Mouse (Mus musculus) hindbrain, embryonic 10.5 days (tissue): ENCODE data around the gene Synpo2. TPM values are rescaled to one million over a fixed set of nuclear protein-coding genes. Genes with fewer than 3 reads are reported as not detected.

Experiments
- DNase-seq: peaks from one replicate; pipeline ENCODE4 v3.0.0-alpha.2; 2017; ENCODE audit warnings: low spot score
- H3K27ac ChIP-seq: fragments of 300-500 bp; sonication (generic); 2 replicates; pipeline ENCODE4 v1.5.1; 2016; ENCODE audit warnings: mild to moderate bottlenecking, moderate library complexity
- H3K27me3 ChIP-seq: fragments of 300-500 bp; sonication (generic); 2 replicates; pipeline ENCODE4 v1.6.1; 2016; ENCODE audit warnings: mild to moderate bottlenecking; ENCODE audit not compliant: poor library complexity, insufficient read depth, severe bottlenecking
- H3K36me3 ChIP-seq: fragments of 300-500 bp; sonication (generic); 2 replicates; pipeline ENCODE4 v1.6.1; 2016; ENCODE audit warnings: mild to moderate bottlenecking, moderate library complexity
- H3K4me1 ChIP-seq: fragments of 300-500 bp; sonication (generic); replicated peaks from 2 replicates; pipeline ENCODE4 v1.6.1; 2016; ENCODE audit warnings: mild to moderate bottlenecking
- H3K4me3 ChIP-seq: fragments of 300-500 bp; sonication (generic); 2 replicates; pipeline ENCODE4 v1.5.1; 2016; ENCODE audit warnings: mild to moderate bottlenecking, moderate library complexity
- H3K9me3 ChIP-seq: fragments of 300-500 bp; sonication (generic); 2 replicates; pipeline ENCODE4 v1.6.1; 2016; ENCODE audit warnings: mild to moderate bottlenecking, moderate library complexity
- WGBS: fragments of 180-500 bp; shearing (Covaris S2); methylation state at CpG from one replicate; pipeline ENCODE4 v1.1.7; 2016; 5-methylcytosine and 5-hydroxymethylcytosine counted together
- polyA plus RNA-seq: library from polyadenylated mRNA; unstranded; fragments of >200 nt; fragmentation: Nextera tagmentation; extraction: Ambion mirVana; gene quantifications from 2 replicates; pipeline ENCODE4 v1.2.1, GENCODE M21; 2016

Synpo2 gene
- polyA plus RNA-seq, 1 experiment from 2014 or later: 2.8 TPM

DNA sequence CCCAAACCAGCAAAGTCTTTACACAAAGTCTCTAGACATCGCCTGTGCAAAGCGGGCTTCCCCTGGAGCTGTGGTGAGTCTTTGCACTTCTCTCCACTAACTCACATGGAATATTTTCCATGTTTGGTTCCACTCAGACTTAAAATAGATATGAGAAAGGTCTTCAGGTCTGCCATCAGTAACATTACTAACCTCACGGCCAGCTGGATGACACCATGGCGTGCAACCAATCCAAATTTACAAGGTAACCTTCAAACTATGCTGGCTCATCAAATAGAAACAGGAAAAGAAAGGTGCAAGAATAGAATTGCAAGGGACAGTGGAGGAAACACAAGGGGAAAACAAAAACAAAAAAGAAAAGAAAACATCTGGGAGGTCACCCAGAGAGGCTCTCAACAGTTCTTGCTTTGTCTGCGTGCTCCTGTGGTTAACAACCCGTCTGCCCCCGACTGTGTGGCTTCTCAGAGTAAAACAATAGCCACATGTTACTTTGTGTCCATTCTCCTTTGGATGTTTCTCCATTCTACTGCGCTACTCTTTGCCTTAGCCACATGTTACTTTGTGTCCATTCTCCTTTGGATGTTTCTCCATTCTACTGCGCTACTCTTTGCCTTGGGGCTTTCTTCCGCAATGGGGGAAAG, 124.8 kb downstream of the Synpo2 start:
- no peak overlapping the region for H3K27ac ChIP-seq
- no peak overlapping the region for H3K4me3 ChIP-seq
- H3K36me3 ChIP-seq: no peaks in the 10 kb centered on the region
- 48% methylated on average over 10 of the region's 10 CpGs for WGBS
- H3K4me1 ChIP-seq: peaks cover 6% of the 10 kb centered on the region
- 0 out of 2 replicates have a peak, but pooled peaks cover 5% of the 10 kb centered on the region for H3K9me3 ChIP-seq
- H3K27me3 ChIP-seq: no peaks in the 10 kb centered on the region
- no peak for DNase-seq

DNA sequence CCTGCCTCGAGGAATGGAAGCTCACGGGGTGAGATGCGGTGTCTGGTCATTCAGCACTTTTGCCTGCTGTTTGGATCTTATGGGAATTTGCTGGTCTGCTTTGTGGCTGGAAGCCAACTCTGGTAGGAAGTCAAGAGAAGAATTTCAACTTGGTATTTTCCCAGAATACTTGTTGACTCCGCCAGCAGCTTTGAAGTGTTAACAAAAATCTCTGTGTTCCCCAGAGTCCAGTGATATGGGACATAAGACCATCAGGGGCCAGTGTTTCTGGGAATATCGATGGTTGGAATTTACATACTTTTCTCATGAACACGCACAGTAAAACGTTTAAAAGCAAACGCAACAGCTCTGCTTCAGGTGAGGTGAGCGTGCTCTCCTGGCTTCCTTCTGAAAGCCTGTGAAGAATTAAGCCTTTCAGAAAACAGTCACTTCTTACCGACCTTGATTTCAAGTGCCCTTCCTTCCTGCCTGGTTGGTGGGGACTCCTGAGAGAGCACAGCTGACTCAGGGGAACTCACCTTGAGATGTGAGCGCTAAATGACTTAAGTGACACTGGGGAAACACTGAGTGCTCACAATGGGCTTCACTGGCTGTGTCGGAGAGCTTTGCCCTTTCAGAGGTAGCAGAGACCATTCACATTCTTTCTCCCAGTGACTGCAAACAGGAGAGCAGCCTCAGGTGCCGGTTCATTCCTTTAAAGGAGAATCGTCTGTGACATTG, 128.0 kb downstream of the Synpo2 start:
- DNase-seq: no peak
- no peaks in the 10 kb centered on the region for H3K4me1 ChIP-seq
- no peaks in the 10 kb centered on the region for H3K36me3 ChIP-seq
- H3K27ac ChIP-seq: no peak overlapping the region
- no peak overlapping the region for H3K4me3 ChIP-seq
- no peaks in the 10 kb centered on the region for H3K27me3 ChIP-seq
- H3K9me3 ChIP-seq: 0 out of 2 replicates have a peak, but pooled peaks cover 3% of the 10 kb centered on the region
- WGBS: 74% methylated on average over 14 of the region's 14 CpGs

DNA sequence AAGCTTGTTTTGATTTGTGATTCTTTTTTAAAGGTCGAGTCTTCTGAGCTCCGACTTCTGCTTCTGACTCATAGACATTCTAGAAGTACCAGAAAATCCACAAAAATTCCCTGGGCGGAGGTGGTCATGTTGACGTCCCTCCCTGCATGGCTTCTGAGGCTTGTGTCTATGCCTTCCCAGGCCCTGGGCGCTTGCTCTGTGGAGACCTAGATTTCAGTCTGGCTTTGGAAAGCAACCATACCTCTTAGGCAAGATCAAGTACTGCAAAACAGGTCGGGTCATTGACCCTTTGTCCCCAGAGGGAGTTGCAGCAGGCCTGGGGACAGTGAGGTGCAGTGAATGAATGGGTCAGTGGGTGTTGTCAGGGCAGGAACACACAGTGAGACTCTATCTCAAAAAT, 131.6 kb downstream of the Synpo2 start:
- no peak overlapping the region for H3K4me3 ChIP-seq
- H3K36me3 ChIP-seq: no peaks in the 10 kb centered on the region
- no peak for DNase-seq
- WGBS: 83% methylated on average over 6 of the region's 6 CpGs
- H3K27ac ChIP-seq: no peak overlapping the region
- no peaks in the 10 kb centered on the region for H3K9me3 ChIP-seq
- H3K4me1 ChIP-seq: no peaks in the 10 kb centered on the region
- no peaks in the 10 kb centered on the region for H3K27me3 ChIP-seq

DNA sequence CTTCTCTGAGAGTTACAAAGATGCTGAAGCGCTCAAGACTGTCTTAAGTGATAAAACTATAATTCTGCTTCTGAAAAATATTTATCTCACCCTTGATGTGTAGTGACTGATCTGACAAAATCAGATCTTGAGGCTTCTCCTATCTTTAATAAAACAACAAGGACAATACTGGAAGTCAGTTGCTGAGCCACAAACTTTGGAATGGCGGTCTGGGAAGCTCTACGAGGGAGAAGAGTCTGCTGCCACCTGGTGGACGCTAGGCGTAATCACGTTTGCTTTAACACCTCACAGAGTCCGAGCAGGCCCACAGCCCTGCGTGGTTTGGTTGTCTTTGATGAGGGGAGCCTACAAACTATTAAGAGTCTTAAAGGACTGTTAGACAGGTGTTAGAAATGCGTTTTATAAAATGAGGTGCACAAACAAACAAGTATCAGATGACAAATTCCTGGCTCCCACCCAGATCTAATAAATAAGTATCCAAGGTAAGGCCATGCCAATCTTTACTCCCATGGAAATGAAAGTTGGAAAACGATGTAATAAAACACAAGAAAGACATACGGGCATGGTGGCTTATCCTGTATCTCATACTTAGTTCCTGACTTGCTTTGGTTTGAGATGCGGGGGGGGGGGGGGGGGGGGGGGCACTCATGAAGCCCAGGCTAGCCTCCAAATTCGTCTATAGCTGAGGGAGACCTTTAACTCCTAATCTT, 132.6 kb downstream of the Synpo2 start:
- DNase-seq: peak; percentile 64
- 29% methylated on average over 13 of the region's 13 CpGs for WGBS

DNA sequence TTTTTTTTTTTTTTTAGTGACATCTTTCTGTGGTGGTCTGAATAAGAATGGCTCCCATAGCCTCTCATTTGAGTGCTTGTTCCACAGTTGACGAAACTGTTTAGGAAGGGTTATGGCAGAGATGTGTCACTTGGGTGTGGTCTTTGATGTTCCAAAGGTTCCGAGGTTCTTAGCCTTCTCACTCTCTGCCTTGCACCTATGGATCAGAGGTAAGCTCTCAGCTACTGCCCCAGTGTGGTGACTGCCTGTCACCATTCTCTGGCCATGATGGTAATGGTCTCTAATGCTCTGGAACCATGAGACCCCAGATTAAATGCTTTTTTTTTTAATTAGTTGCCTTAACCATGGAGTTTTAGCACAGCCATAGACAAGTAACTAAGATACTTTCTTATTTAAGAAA, 134.2 kb downstream of the Synpo2 start:
- whole genome bisulfite sequencing: 93% methylated on average over 2 of the region's 2 CpGs
- H3K27ac ChIP-seq: no peak overlapping the region
- H3K4me1 ChIP-seq: no peaks in the 10 kb centered on the region

More for the DNA sequence above, 132.6 kb downstream of the Synpo2 start:
- Histone ChIP-seq H3K27ac (no peak overlapping the region), H3K4me1 (no peaks in the 10 kb centered on the region), H3K4me3 (no peak overlapping the region), H3K27me3 (no peaks in the 10 kb centered on the region), H3K9me3 (no peaks in the 10 kb centered on the region), H3K36me3 (no peaks in the 10 kb centered on the region)

DNA sequence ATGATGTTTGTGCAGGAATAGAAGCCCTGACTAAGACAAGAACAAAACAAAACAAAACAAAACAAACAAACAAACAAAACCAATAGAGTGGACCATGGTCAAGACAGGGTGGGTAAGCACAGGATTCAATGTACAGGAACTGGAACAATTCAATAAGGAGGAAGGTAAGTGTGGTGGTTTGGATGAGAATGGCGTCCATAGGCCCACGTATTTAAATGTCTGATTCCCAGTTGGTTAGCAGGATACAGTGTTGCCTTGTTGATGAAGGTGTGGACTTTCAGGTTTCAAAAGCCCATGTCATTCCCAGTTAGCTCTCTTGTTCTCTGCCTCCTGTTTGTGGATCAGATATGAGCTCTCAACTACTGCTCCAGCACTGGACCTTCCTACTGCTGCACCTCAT, 140.8 kb downstream of the Synpo2 start:
- Histone ChIP-seq H3K4me3 (no peak overlapping the region), H3K4me1 (0 out of 2 replicates have a peak, but pooled peaks cover 9% of the 10 kb centered on the region), H3K27me3 (no peaks in the 10 kb centered on the region), H3K9me3 (no peaks in the 10 kb centered on the region), H3K27ac (no peak overlapping the region), H3K36me3 (no peaks in the 10 kb centered on the region)
- WGBS: 89% methylated on average over 2 of the region's 2 CpGs
- no peak for DNase-seq

More for the DNA sequence above, 134.2 kb downstream of the Synpo2 start:
- Histone ChIP-seq H3K9me3 (no peaks in the 10 kb centered on the region), H3K4me3 (no peak overlapping the region), H3K36me3 (no peaks in the 10 kb centered on the region), H3K27me3 (no peaks in the 10 kb centered on the region)
- DNase-seq: no peak

DNA sequence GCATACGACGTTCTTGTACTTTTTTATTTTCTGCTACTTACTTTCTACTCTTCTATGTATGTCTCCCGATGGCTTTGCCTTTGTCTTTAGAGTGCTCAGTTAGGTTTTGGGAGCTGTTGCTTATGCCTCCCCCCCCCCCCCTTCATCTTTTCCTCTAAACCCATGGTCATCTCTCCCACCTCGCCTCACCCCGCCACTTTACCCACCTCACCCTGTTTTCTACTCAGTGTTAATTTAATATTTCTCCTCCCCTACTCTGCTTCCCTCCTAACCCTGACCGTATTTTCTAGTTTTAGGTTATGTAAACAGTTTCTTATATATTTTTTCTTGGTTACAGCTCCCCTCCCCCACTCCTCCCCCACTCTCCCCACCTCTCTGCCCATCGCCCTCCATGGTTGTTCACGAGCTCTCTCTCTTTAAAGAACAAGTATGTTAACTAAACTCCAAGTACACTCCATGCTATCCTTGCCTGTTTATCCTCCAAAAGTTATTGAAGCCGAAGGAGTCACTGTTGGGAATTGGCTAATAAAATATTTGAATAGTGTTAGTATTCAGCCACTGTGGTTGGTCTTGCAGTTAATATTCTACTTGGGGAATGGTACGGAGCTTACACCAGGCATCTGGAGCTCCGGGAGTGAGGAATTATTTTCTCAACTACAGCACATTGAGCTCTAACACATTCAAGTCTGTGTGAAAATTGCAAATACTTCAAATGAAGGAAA, 142.1 kb downstream of the Synpo2 start:
- no peak overlapping the region for H3K4me3 ChIP-seq
- no peak for DNase-seq
- no peak overlapping the region for H3K27ac ChIP-seq
- WGBS: 76% methylated on average over 11 of the region's 11 CpGs
- H3K4me1 ChIP-seq: 0 out of 2 replicates have a peak, but pooled peaks cover 9% of the 10 kb centered on the region
- no peaks in the 10 kb centered on the region for H3K27me3 ChIP-seq
- no peaks in the 10 kb centered on the region for H3K9me3 ChIP-seq
- H3K36me3 ChIP-seq: no peaks in the 10 kb centered on the region

DNA sequence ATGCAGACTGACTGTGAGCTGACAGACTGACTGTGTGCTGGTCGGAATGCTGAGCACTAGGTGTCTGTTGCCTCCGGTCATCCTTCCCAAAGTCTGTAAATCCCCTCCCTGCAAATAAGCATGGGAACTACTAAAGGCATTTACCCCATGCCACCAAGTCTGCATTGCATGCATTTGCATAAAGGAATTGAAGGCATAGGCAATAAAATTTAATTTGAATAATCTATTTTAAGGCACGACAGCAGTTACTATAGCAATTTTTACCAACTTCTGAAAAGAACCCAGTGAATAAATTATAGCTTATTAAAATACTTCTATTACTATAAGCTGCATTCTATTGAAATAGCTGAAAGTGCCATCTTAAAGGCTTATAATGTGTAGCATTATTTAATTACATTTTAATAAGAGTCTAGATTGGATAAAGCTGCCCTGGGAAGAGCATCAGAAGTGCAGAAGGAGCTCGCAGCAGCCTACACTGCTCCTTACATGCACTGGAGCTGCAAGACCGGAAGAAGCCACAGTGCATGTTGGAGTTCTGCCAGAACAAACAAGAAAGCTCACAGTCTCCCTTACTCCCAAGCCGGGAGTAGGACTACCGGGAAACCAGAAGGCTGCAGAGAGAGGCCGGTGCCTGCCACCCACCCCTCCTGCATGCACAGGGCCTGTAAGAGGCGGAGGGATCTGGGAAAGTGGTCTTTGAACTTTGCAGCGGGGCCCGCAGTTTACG, 142.9 kb downstream of the Synpo2 start:
- H3K27me3 ChIP-seq: no peaks in the 10 kb centered on the region
- H3K4me3 ChIP-seq: no peak overlapping the region
- H3K27ac ChIP-seq: no peak overlapping the region; the same call in 1 of the 2 replicates
- no peak for DNase-seq
- H3K9me3 ChIP-seq: no peaks in the 10 kb centered on the region
- 0 out of 2 replicates have a peak, but pooled peaks cover 9% of the 10 kb centered on the region for H3K4me1 ChIP-seq
- WGBS: 59% methylated on average over 12 of the region's 12 CpGs
- H3K36me3 ChIP-seq: no peaks in the 10 kb centered on the region

DNA sequence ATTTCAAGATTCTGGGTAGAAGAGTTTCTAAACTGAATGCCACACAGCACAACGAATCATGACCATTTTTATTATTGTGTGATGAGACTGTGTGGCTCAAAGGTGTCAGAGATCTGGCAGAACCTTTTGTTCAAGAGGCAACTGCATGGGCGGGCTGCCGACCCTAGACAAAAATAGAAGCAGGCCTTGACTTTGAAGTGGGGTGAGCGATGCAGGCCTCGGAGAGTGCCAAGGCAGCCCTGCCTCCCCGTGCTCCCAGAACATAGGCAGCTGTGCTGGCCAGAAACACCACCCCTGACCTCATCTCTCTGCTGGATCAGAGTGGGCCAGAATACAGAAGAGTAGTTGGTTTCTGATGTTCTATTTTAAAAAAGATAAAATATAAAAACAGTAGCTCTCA, 143.5 kb downstream of the Synpo2 start:
- 0 out of 2 replicates have a peak, but pooled peaks cover 9% of the 10 kb centered on the region for H3K4me1 ChIP-seq
- peak overlapping the region; percentile 9; the same call in 1 of the 2 replicates for H3K27ac ChIP-seq
- 57% methylated on average over 6 of the region's 6 CpGs for WGBS

DNA sequence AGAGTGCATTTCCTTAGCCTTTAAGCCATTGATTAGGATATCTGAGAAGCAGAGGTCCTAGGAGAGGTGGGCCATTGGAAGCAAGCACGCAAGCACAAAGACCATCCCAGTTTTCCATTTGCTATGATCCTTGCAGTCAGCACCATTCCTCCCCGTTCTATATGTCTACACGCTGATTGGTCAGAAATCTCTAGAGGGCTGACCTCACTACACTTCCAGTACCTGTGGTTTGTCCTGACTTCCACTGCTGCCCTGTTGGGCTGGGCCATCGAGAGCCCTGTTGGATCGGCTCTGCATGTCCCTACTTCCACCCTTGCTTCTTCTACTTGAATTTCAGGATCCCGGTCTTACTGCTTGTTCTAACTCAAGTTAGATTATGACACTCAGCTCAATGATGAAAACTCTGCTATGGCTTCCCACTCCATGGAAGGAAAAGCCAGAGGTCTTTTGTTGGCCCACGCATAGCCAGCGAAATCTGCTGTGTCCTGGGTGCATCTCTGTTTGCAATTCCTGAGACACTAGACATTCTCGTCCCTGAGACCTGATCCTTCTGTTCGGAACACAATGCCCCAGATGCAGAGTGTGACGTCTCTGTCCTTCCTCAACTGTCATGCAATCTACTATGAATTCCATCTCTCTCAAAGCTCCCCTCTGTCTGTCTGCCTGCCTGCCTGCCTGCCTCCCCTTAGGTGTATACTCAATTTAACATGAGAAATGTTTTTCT, 146.5 kb downstream of the Synpo2 start:
- H3K27me3 ChIP-seq: no peaks in the 10 kb centered on the region
- no peak overlapping the region for H3K4me3 ChIP-seq
- no peaks in the 10 kb centered on the region for H3K36me3 ChIP-seq
- DNase-seq: no peak
- no peak overlapping the region for H3K27ac ChIP-seq
- 0 out of 2 replicates have a peak, but pooled peaks cover 14% of the 10 kb centered on the region for H3K4me1 ChIP-seq
- WGBS: 79% methylated on average over 11 of the region's 11 CpGs
- H3K9me3 ChIP-seq: no peaks in the 10 kb centered on the region

More for the DNA sequence above, 143.5 kb downstream of the Synpo2 start:
- H3K36me3 ChIP-seq: no peaks in the 10 kb centered on the region
- H3K4me3 ChIP-seq: no peak overlapping the region
- H3K27me3 ChIP-seq: no peaks in the 10 kb centered on the region
- DNase-seq: no peak
- H3K9me3 ChIP-seq: no peaks in the 10 kb centered on the region

DNA sequence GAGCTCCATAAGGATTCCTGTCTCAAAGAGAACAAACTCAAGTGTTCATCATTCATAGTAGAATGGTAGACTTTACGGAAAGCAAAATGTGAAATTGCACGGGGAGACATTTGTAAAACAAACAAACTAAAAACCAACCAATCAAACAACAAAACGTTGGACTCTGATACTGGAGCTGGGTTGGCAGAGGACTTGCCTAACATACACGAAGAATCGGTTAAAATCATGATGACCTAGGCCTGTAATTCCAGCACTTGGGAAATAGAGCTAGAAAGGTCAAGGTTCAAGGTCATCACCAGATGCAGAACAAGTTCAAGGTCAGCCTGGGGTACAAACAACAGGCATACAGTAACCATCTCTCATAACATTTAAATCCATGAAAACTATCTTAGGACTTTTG, 147.7 kb downstream of the Synpo2 start:
- no peak for DNase-seq
- Histone ChIP-seq H3K36me3 (no peaks in the 10 kb centered on the region), H3K27ac (no peak overlapping the region), H3K27me3 (no peaks in the 10 kb centered on the region), H3K4me3 (no peak overlapping the region), H3K9me3 (no peaks in the 10 kb centered on the region), H3K4me1 (0 out of 2 replicates have a peak, but pooled peaks cover 11% of the 10 kb centered on the region)
- WGBS: 91% methylated on average over 5 of the region's 5 CpGs
